Mouse (Mus musculus): ENCODE data around the gene Sh3rf1. TPM values are rescaled to one million over a fixed set of nuclear protein-coding genes. Genes with fewer than 3 reads are reported as not detected.

Gene Sh3rf1
- polyA plus RNA-seq, 1 experiment, result 13.8 TPM

DNA sequence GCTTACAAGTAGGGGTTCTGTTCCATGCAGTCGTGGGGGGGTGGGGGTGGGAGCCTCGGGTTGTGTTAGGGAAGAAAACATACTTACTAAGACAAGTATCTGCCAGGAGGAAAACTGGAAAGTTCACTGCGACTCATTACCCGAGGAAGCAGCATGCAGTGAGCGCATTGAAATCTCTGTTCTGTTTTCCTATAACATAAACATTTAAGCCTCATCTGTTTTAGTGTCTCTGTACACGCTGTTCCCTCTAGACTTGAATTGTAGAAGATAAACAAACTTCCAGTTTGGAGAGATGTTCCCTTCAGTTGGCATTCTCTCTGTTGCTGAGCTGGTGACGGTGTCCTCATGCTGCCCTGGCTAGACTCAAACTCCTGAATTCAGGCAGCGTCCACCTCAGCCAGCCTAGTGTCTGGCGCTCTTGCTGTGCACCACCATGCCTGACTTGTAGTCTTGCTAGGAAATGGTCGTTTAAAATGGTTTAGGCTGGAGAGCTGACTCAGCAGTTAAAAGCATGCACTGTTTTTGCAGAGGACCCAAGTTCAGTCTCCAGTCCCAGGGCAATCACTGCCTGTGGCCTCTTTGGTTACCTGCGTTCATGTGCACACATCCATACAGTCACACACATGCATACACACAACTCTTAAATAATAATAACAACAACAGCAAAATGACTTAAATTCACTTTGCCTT is 162.0 kb downstream of the Sh3rf1 start:
- no peak overlapping the region for H3K4me3 ChIP-seq (ENCODE audit: insufficient read depth, low read length)
- TF ChIP-seq CTCF (IDR thresholded peaks at IDR 0.05; ENCODE audit: extremely low read depth, insufficient read depth, low read length), result no peak
- no peak for TF ChIP-seq POLR2A (IDR thresholded peaks at IDR 0.05; ENCODE audit: extremely low read depth, insufficient read depth, low read length)
- no peak overlapping the region for H3K27ac ChIP-seq (ENCODE audit: insufficient read depth, low read length)
- 0 out of 2 replicates have a peak, but pooled peaks cover 2% of the 10 kb centered on the region for H3K4me1 ChIP-seq (ENCODE audit: control insufficient read depth, insufficient read depth, low read length)

GRCm38 (mm10) chr8:61386645-61387044 is 163.0 kb downstream of the Sh3rf1 start:
- Histone ChIP-seq H3K4me1 (ENCODE audit: control insufficient read depth, insufficient read depth, low read length) (0 out of 2 replicates have a peak, but pooled peaks cover 2% of the 10 kb centered on the region), H3K27ac (ENCODE audit: insufficient read depth, low read length) (no peak overlapping the region), H3K4me3 (ENCODE audit: insufficient read depth, low read length) (no peak overlapping the region)
- TF ChIP-seq POLR2A (IDR thresholded peaks at IDR 0.05; ENCODE audit: extremely low read depth, insufficient read depth, low read length), result no peak
- no peak for TF ChIP-seq CTCF (IDR thresholded peaks at IDR 0.05; ENCODE audit: extremely low read depth, insufficient read depth, low read length)

DNA sequence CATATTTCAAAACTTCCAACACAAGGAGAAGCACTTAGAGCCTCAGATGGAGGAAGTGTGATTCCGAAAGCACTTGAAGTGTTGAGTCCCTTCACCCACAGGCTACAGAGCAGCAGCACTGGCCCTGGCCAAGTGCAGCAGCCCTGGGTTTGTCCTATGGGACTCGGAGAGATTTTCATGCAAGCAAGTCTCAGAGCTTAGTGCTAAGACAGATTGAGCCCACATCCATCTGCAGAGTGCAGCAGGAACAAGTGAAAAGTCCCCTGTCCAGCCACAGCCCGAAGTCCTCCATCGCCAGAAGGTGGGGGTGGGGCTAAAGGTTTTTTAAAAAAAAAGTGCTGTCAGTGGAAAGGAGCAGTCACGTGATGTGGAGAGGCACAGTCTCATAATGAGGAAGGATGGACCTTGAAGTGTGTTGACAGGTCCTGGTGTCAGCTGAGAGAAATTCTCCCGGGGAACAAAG is 163.9 kb downstream of the Sh3rf1 start:
- no peak overlapping the region for H3K27ac ChIP-seq (ENCODE audit: insufficient read depth, low read length)
- TF ChIP-seq CTCF (IDR thresholded peaks at IDR 0.05; ENCODE audit: extremely low read depth, insufficient read depth, low read length), result no peak
- no peak for TF ChIP-seq POLR2A (IDR thresholded peaks at IDR 0.05; ENCODE audit: extremely low read depth, insufficient read depth, low read length)
- 0 out of 2 replicates have a peak, but pooled peaks cover 2% of the 10 kb centered on the region for H3K4me1 ChIP-seq (ENCODE audit: control insufficient read depth, insufficient read depth, low read length)
- no peak overlapping the region for H3K4me3 ChIP-seq (ENCODE audit: insufficient read depth, low read length)

GRCm38 (mm10) chr8:61388341-61388740 is 164.7 kb downstream of the Sh3rf1 start:
- TF ChIP-seq CTCF (IDR thresholded peaks at IDR 0.05; ENCODE audit: extremely low read depth, insufficient read depth, low read length), result no peak
- no peak for TF ChIP-seq POLR2A (IDR thresholded peaks at IDR 0.05; ENCODE audit: extremely low read depth, insufficient read depth, low read length)
- no peak overlapping the region for H3K27ac ChIP-seq (ENCODE audit: insufficient read depth, low read length)

DNA sequence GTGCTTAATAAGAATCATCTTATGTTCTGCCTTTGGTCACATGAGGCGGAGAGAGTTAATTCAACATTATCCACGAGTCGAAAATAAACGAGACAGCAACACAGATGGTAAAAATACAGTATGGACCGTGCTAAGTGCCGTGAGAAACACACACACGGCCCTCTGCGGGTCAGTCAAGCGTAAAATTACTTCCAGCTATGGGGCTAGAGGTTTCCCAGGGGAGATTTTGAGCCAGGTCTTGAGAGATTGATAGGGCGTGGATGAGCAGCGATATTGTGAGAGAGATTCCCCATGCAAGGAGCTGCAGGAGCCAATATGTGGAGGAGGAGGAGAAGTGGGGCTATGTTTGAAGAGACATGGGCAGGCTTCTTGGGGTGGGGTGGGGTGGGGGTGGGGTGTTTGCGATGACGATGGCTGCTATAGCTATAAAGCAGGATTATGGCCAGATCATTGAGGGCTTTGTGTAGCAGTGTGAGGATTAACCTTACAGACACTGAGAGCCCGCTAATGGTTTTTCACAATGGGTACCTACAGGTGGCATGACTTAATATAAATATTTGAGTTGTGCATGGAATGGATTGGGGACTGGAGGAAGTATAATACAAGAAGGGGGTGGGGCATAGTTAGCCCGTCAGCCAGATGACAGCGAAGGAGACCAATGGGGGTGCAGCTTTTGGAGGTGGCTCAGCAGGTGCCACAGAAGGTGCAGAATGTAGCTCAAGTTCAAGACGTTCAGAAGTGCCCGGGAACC is 166.8 kb downstream of the Sh3rf1 start:
- TF ChIP-seq POLR2A (IDR thresholded peaks at IDR 0.05; ENCODE audit: extremely low read depth, insufficient read depth, low read length) (no peak), CTCF (IDR thresholded peaks at IDR 0.05; ENCODE audit: extremely low read depth, insufficient read depth, low read length) (no peak)
- Histone ChIP-seq H3K4me1 (ENCODE audit: control insufficient read depth, insufficient read depth, low read length) (0 out of 2 replicates have a peak, but pooled peaks cover 2% of the 10 kb centered on the region), H3K27ac (ENCODE audit: insufficient read depth, low read length) (no peak overlapping the region), H3K4me3 (ENCODE audit: insufficient read depth, low read length) (no peak overlapping the region)

More at GRCm38 (mm10) chr8:61388341-61388740, 164.7 kb downstream of the Sh3rf1 start:
- Histone ChIP-seq H3K4me1 (ENCODE audit: control insufficient read depth, insufficient read depth, low read length) (0 out of 2 replicates have a peak, but pooled peaks cover 2% of the 10 kb centered on the region), H3K4me3 (ENCODE audit: insufficient read depth, low read length) (no peak overlapping the region)

DNA sequence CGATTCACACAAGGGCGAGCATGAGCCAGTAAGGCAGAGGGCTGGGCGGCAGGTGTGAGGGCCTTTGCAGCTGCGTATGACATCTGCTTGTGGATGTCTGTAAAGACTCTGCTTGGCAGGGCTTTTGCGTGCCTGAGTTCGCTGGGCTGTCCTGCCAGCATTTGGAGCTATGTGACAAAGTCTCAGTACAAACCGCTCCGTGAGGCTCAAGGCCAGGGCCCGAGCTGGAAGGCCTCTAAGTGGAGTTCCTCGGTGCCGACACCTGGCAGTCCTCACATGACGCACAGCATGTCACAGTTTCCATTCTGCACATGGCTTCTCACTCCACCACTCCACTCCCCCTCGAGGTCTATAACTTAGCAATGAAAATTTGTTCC is 167.4 kb downstream of the Sh3rf1 start:
- Histone ChIP-seq H3K27ac (ENCODE audit: insufficient read depth, low read length) (no peak overlapping the region), H3K4me3 (ENCODE audit: insufficient read depth, low read length) (no peak overlapping the region), H3K4me1 (ENCODE audit: control insufficient read depth, insufficient read depth, low read length) (0 out of 2 replicates have a peak, but pooled peaks cover 2% of the 10 kb centered on the region)
- no peak for TF ChIP-seq CTCF (IDR thresholded peaks at IDR 0.05; ENCODE audit: extremely low read depth, insufficient read depth, low read length)
- TF ChIP-seq POLR2A (IDR thresholded peaks at IDR 0.05; ENCODE audit: extremely low read depth, insufficient read depth, low read length), result no peak

DNA sequence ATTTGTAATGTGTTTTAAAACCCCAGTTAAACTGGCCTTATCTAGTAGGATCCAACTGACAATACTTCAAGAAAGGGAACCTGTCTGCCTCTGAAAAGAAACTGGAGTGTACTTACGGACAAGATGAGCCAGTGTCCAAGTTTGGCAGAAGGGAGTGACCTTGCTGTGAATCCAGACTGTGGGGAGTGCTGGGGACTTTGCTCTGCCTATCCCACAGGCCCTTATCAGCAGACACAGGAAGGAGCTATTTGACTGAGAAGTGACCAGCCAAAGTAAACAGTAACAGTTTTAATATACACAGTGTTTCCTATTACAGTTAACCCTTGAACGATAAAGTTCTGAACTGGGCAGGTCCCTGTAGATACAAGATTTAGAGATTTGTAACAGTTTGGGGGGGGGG is 173.5 kb downstream of the Sh3rf1 start:
- no peak overlapping the region for H3K4me3 ChIP-seq (ENCODE audit: insufficient read depth, low read length)
- H3K4me1 ChIP-seq (ENCODE audit: control insufficient read depth, insufficient read depth, low read length), result no peaks in the 10 kb centered on the region
- no peak overlapping the region for H3K27ac ChIP-seq (ENCODE audit: insufficient read depth, low read length)
- TF ChIP-seq CTCF (IDR thresholded peaks at IDR 0.05; ENCODE audit: extremely low read depth, insufficient read depth, low read length), result no peak
- TF ChIP-seq POLR2A (IDR thresholded peaks at IDR 0.05; ENCODE audit: extremely low read depth, insufficient read depth, low read length), result no peak

DNA sequence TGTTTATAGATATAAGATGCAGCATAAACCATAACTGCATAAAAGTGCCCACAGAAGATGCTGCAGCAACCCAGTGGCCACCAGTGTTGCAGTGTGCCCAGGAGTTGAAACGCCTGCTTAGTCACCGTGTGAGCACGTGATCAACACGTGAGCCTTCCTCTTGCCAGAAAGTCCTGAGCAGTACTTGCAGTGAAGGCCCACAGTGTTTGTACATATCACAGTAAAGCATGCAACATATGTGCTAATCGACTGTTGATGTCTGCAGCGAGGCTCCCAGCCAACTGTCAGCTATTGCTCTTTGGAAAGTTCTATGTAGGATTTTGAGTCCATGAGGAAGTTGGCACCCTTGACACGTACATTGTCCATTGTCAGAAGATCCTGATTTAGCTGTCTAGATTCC is 174.1 kb downstream of the Sh3rf1 start:
- Histone ChIP-seq H3K4me1 (ENCODE audit: control insufficient read depth, insufficient read depth, low read length) (no peaks in the 10 kb centered on the region), H3K4me3 (ENCODE audit: insufficient read depth, low read length) (no peak overlapping the region), H3K27ac (ENCODE audit: insufficient read depth, low read length) (no peak overlapping the region)
- TF ChIP-seq POLR2A (IDR thresholded peaks at IDR 0.05; ENCODE audit: extremely low read depth, insufficient read depth, low read length), result no peak
- no peak for TF ChIP-seq CTCF (IDR thresholded peaks at IDR 0.05; ENCODE audit: extremely low read depth, insufficient read depth, low read length)

DNA sequence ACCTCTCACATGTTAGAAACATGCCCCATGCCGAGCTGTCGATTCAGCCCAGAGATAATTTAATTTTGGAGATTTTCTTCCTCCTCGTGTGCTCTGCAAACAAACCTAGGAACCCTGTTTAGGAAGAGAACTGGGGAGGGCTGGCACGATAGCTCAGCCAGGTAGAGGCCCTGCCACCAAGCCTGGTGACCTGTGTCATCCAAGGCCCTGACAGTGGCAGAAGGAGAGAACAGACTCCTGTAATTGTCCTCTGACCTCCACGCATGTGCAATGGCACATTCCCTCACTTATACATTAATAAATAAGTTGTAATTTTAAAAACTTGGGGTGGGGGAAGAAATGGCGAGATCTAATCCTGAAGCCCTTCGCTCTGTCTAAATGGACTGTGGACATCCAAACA is 179.2 kb downstream of the Sh3rf1 start:
- TF ChIP-seq CTCF (IDR thresholded peaks at IDR 0.05; ENCODE audit: extremely low read depth, insufficient read depth, low read length), result no peak
- TF ChIP-seq POLR2A (IDR thresholded peaks at IDR 0.05; ENCODE audit: extremely low read depth, insufficient read depth, low read length), result no peak
- no peaks in the 10 kb centered on the region for H3K4me1 ChIP-seq (ENCODE audit: control insufficient read depth, insufficient read depth, low read length)
- H3K27ac ChIP-seq (ENCODE audit: insufficient read depth, low read length), result no peak overlapping the region
- H3K4me3 ChIP-seq (ENCODE audit: insufficient read depth, low read length), result no peak overlapping the region

All from cortical plate, adult 2 months (tissue).